Mouse (Mus musculus) lung, adult 2 months (tissue): ENCODE data around the gene Slc7a15.

Experiments
- CTCF ChIP-seq: fragments of 200-500 bp; IDR thresholded peaks from 2 replicates; pipeline ENCODE4 v1.5.1; 2011; ENCODE audit warnings: mild to moderate bottlenecking, low read length, control low read depth; ENCODE audit not compliant: insufficient read depth
- POLR2A ChIP-seq: fragments of 200-500 bp; IDR thresholded peaks from 2 replicates; pipeline ENCODE4 v1.6.1; 2011; ENCODE audit warnings: low read depth, mild to moderate bottlenecking, control low read depth, low read length, borderline replicate concordance; ENCODE audit errors: extremely low read depth

DNA sequence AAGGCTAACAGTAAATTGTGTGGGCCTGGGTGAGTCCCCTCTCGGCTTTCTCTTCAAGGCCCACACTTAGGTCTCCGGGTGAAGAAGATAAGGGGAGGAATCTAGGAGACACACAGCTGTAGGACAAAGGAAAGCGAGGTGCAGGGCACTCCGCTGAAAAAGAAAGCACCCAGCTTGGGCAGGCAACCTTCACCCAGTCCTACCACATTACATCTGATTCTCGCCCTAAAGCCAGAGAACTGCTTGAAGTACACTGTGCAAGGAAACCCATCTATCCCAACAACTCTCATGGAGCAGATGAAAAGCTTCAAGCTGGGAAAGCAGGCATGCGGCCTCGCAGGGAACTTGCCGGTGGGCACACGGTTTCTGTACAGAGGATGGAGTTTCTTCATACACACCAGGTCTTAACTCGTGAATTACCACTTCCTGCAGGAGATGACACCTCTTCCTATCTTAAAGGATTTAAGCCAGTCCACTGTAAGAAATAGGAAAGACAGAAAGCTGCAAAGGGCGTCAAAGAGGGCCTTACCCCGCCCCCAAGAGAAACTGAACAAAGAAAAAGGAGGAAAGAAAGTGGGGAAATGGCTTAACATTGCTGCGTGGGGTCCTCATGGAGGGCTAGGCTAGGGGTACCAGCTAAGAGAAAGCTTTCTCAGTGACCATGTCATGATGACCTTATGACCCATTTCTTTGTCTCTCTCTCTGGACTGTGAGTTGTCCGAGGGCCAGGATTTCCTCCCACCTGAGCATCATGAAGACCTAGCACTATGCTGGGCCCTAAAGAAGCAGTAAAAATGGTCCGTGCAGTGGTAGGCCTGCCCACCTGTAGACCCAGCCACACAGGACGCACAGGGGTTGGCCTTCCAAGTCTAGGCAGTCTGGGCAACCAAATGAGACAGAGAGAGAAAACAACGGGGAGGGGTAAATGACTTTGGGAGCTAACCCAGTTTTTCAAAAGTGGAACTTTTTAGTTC is 98.0 kb downstream of the Slc7a15 start:
- TF ChIP-seq POLR2A (0 out of 2 replicates have a peak, but pooled peaks have one; percentile 32), CTCF (no peak)
